Comparison of ENCODE assay signal across 10 mouse cellular contexts in the genomic region with DNA sequence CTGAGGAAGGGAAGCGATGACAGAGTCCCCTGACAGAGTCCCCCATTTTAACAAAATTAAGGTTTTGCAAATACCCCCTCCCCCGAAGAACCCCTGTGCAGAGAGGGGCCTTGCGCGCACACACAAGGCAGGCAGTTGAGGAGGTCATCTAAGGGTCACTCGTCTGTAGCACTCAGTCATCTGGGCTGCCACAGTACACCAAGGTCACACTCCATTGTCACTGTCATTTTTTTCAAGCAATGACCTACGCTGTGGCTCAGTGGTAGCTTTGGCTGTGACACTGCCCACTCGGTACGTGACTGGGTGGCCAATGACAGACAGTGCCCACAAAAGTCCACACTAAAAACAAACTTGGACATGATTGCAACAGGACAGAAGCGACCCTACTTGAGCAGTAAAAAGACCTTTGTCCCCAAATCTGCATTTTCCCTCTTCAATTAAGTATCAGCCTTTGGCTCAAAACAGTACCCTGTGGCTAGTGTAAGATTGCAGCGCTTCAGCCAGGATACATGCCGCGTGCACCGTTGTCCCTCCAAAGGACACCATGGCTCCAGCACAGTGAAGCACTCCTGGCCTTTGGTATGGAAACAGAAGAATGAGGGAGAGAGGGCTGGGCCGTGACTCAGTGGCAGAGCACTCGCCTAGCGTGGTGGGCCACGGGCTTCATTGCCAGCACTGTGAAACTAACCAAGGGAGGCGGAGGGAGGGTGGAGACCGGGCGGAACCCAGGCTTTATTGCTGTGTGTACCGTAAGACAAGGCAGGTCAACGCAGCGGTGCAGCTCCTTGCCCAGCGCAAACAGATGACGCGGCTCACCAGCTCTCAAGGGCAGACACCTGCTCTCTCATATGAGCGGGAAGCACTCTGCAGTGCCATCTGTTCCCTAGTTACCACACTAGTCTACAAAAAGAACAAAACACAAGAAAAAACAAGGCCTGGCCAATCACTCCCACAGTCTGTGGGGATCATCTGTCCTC. TPM values are rescaled to one million over a fixed set of nuclear protein-coding genes. Genes with fewer than 3 reads are reported as not detected.
DNase-seq lines count a peak whose midpoint lies in the region; ATAC-seq and TF ChIP-seq lines count a peak whose summit lies in the region.
"Had no signal": no experiment of that assay in that cellular context is flagged by ENCODE, and none has a peak within 500 bp of the region (broad histone marks: within the 10 kb centered on the region; RNA-seq: fewer than 3 reads in every experiment).

No protein-coding gene starts in this region.

- TF ChIP-seq POLR2A in limb, embryonic 14.5 days (IDR thresholded peaks at IDR 0.05; ENCODE audit: borderline replicate concordance, extremely low read depth, insufficient read depth, insufficient read length) = no peak

- H3K27me3 ChIP-seq in limb, embryonic 14.5 days (ENCODE audit: control insufficient read depth, insufficient read depth, low read length) = no peaks in the 10 kb centered on the region
- H3K27me3 ChIP-seq: CH12.LX had no signal

- H3K27ac ChIP-seq in limb, embryonic 14.5 days (replicated peaks; ENCODE audit: low read depth, low read length) = no peak overlapping the region
- H3K27ac ChIP-seq: macrophage had no signal

- no peak overlapping the region for H3K9ac ChIP-seq in limb, embryonic 14.5 days (ENCODE audit: low read depth, low read length, severe bottlenecking)

- H3K9me3 ChIP-seq in limb, embryonic 14.5 days (ENCODE audit: control insufficient read depth, low read length) = no peaks in the 10 kb centered on the region

- WGBS in limb, embryonic 14.5 days = 80% methylated on average over 27 of the region's 27 CpGs

- no peaks in the 10 kb centered on the region for H3K4me1 ChIP-seq in limb, embryonic 14.5 days (ENCODE audit: control insufficient read depth, insufficient read depth, low read length)

- no peak overlapping the region for H3K4me3 ChIP-seq in limb, embryonic 14.5 days (replicated peaks; ENCODE audit: low read length)

- peaks cover 31% of the 10 kb centered on the region for H3K36me3 ChIP-seq in limb, embryonic 14.5 days (ENCODE audit: control insufficient read depth, insufficient read depth, low read length)

- no peak overlapping the region for H3K4me2 ChIP-seq in limb, embryonic 14.5 days (replicated peaks; ENCODE audit: low read depth, low read length, severe bottlenecking)

- peak; percentile 77 for ATAC-seq in cerebellum, adult (ENCODE audit: insufficient number of reproducible peaks, low FRiP score, low TSS enrichment)
- ATAC-seq in limb, embryonic 14.5 days (ENCODE audit: low FRiP score, low read depth) = 0 out of 2 replicates have a peak, but pooled peaks have one; percentile 4
- no peak for ATAC-seq in CD4-positive, CD25-positive, alpha-beta regulatory T cell, adult 4 months

- peak; percentile 13 for DNase-seq in kidney, adult 11 months
- DNase-seq in kidney, postnatal 14 days = no peak
- DNase-seq in frontal cortex, postnatal 10 days (ENCODE audit: low spot score in 2 of 2) = peak; percentile 23 to 42
- DNase-seq in kidney, adult 8-10 months = peak; percentile 3 to 4
- no peak for DNase-seq in limb, embryonic 14.5 days (ENCODE audit: low spot score)
- peak; percentile 60 to 83 for DNase-seq in right cerebral cortex, postnatal 10 days (ENCODE audit: low spot score in 2 of 2)

RNA-seq across cellular contexts. Expression of gene B4galt5, which starts 50.0 kb away (rescaled TPM):
- polyA plus RNA-seq in limb, embryonic 14.5 days (2012; rRNA removed) = 21.8 and 23.6 TPM in 2 replicates
- 23.2 and 24.5 TPM in 2 replicates for polyA plus RNA-seq in limb, embryonic 14.5 days (2014; fragmentation: Nextera tagmentation; extraction: Ambion mirVana)
- polyA plus RNA-seq in CD4-positive, CD25-positive, alpha-beta regulatory T cell, adult 4 months (2017; shearing (Covaris generic)) = 1 to 10 TPM; 6.3 to 9.4 TPM

RNA-seq across cellular contexts. Expression of gene Ptgis, which starts 58.6 kb away (rescaled TPM):
- 37.7 and 53.0 TPM in 2 replicates for polyA plus RNA-seq in limb, embryonic 14.5 days (2012; rRNA removed)
- polyA plus RNA-seq in limb, embryonic 14.5 days (2014; fragmentation: Nextera tagmentation; extraction: Ambion mirVana) = 31.2 and 31.8 TPM in 2 replicates
- polyA plus RNA-seq in CD4-positive, CD25-positive, alpha-beta regulatory T cell, adult 4 months (2017; shearing (Covaris generic)) = under 1 TPM in 1 of 2 experiments, not detected in 1; 0.16 TPM
- polyA plus RNA-seq: macrophage had no signal

Comparison
In these comparisons a context has a peak if more than half of its experiments do, and no peak if none do; other contexts are left out.
1. DNase-seq: peak in kidney, adult 11 months (single experiment), frontal cortex, postnatal 10 days (2 of 2), kidney, adult 8-10 months (2 of 2) and right cerebral cortex, postnatal 10 days (2 of 2); none in kidney, postnatal 14 days (single experiment) and limb, embryonic 14.5 days (single experiment).
2. RNA of gene Ptgis, which starts 58.6 kb away (polyA plus RNA-seq): 31.2 to 53.0 TPM in limb, embryonic 14.5 days; 0.16 TPM in CD4-positive, CD25-positive, alpha-beta regulatory T cell, adult 4 months; every median in the first group is over 10 times any median in the second.